Mouse (Mus musculus): ENCODE measurements around the gene Hck. TPM values are rescaled to one million over a fixed set of nuclear protein-coding genes. Genes with fewer than 3 reads are reported as not detected.

Hck gene
- polyA plus RNA-seq, 1 experiment from 2014 or later = 2.3 TPM

DNA sequence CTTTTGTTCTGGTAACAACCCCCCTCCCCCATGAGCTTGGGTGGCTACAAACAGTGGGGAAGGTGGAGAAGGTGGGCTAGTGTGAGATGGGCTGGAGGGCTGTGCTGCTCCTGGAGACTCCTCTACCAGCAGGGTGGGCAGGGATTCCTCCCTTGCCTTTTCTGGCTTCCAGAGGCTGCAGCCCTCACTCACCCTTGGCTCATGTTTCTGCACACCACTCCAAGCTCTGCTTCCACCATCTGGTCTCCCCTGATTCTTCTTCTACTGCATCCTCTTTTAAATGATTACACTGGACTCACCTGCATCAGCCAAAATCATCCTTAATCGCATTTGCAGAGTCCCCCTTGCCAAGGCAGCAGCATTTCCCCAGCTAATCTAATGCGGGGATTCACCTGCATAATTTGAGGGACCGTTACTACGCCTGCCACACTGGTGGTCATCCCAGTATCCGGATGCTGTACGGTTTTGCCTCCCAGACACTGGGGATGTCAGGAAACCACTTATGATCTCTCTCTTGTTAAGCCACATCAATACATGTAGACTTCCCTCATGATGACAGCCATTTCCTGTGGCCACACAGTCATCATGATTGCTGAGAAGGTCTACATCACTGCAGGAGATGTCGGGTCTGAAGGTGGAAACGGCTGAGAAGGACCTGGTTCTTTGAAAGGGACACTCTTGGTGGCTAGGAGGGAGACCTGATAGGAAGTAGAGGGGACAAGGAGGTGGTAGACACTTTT lies 43.8 kb downstream of the Hck start:
- Histone ChIP-seq H3K4me3 (replicated peaks; ENCODE audit: low read depth, low read length) (no peak overlapping the region), H3K27ac (replicated peaks; ENCODE audit: low read depth, low read length) (no peak overlapping the region), H3K4me2 (ENCODE audit: low read length) (no peak overlapping the region), H3K9ac (replicated peaks; ENCODE audit: low read length) (no peak overlapping the region), H3K27me3 (ENCODE audit: control insufficient read depth, insufficient read depth, low read length) (no peaks in the 10 kb centered on the region), H3K4me1 (ENCODE audit: control insufficient read depth, insufficient read depth, low read length) (no peaks in the 10 kb centered on the region), H3K9me3 (ENCODE audit: control insufficient read depth, low read length) (no peaks in the 10 kb centered on the region), H3K36me3 (ENCODE audit: control insufficient read depth, insufficient read depth, low read length) (no peaks in the 10 kb centered on the region)
- DNase-seq (no peak), ATAC-seq (ENCODE audit: low FRiP score, low TSS enrichment) (no peak)
- WGBS = 82% methylated on average over 8 of the region's 8 CpGs

DNA sequence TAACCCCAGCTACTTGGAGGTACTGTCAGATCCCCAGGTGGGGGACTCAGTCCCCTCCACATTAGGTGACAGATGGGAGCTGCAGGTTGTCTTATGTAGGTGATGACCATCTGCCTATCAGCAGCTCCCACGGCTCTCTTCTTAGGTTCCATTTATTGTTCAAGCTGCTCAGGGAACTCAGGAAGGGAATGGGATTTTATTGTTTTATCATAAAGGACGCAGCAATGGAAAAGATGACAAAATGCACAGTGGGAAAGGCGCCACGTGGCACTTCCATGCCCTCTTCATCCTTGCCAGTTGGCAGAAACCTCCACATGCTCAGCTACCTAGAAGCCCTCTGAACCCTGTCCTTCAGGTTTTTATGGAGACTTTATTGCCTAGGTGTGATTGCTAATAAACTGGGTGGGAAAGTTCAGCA lies 44.8 kb downstream of the Hck start:
- Histone ChIP-seq H3K36me3 (ENCODE audit: control insufficient read depth, insufficient read depth, low read length) (no peaks in the 10 kb centered on the region), H3K27me3 (ENCODE audit: control insufficient read depth, insufficient read depth, low read length) (no peaks in the 10 kb centered on the region), H3K4me1 (ENCODE audit: control insufficient read depth, insufficient read depth, low read length) (no peaks in the 10 kb centered on the region), H3K9me3 (ENCODE audit: control insufficient read depth, low read length) (no peaks in the 10 kb centered on the region), H3K4me2 (ENCODE audit: low read length) (no peak overlapping the region), H3K27ac (replicated peaks; ENCODE audit: low read depth, low read length) (no peak overlapping the region), H3K9ac (replicated peaks; ENCODE audit: low read length) (no peak overlapping the region), H3K4me3 (replicated peaks; ENCODE audit: low read depth, low read length) (no peak overlapping the region)
- WGBS = 78% methylated on average over 4 of the region's 4 CpGs
- no peak for ATAC-seq (ENCODE audit: low FRiP score, low TSS enrichment)
- DNase-seq = no peak

DNA sequence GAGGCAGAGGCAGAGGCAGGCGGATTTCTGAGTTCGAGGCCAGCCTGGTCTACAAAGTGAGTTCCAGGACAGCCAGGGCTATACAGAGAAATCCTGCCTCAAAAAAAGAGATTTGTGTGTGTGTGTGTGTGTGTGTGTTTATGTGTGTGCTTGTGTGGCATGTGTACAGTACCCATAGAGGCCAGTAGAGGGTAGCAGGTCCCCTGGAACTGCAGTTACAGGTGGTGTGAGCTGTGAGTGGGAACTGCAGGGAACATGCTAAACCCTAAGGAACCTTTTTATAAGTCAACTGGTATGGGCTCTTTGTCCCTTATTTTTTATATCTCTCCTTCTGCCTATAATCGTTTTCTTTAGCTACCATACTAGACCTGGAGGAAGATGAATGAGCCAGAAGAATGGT lies 49.0 kb downstream of the Hck start:
- Histone ChIP-seq H3K9me3 (ENCODE audit: control insufficient read depth, low read length) (no peaks in the 10 kb centered on the region), H3K4me3 (replicated peaks; ENCODE audit: low read depth, low read length) (no peak overlapping the region), H3K9ac (replicated peaks; ENCODE audit: low read length) (no peak overlapping the region), H3K4me1 (ENCODE audit: control insufficient read depth, insufficient read depth, low read length) (peaks cover 4% of the 10 kb centered on the region; the same call in 1 of the 2 replicates), H3K36me3 (ENCODE audit: control insufficient read depth, insufficient read depth, low read length) (no peaks in the 10 kb centered on the region), H3K27me3 (ENCODE audit: control insufficient read depth, insufficient read depth, low read length) (no peaks in the 10 kb centered on the region), H3K27ac (replicated peaks; ENCODE audit: low read depth, low read length) (no peak overlapping the region), H3K4me2 (ENCODE audit: low read length) (no peak overlapping the region)
- WGBS = 83% methylated on average over 2 of the region's 3 CpGs
- DNase-seq (no peak), ATAC-seq (ENCODE audit: low FRiP score, low TSS enrichment) (no peak)

DNA sequence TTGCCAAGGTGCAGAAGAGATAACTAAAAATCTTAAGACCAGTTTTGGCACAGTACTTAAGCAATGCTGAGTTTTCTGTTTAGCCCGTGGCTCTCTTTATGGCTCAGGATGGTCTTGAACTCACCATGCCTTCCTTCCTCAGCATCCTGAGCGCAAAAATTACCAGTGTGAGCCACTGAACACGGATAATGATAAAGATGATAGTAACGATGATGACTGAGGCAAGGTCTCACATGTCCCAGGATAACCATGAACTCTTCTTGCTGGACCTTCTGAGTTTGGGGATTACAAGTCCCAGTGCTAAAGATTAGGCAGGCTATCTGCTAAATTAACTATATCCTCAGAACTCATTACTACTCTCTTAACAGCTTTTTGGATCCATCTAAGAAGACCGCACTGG lies 51.9 kb downstream of the Hck start:
- H3K9me3 ChIP-seq (ENCODE audit: control insufficient read depth, low read length) = no peaks in the 10 kb centered on the region
- peaks cover 6% of the 10 kb centered on the region; the same call in 1 of the 2 replicates for H3K4me1 ChIP-seq (ENCODE audit: control insufficient read depth, insufficient read depth, low read length)
- H3K36me3 ChIP-seq (ENCODE audit: control insufficient read depth, insufficient read depth, low read length) = 0 out of 2 replicates have a peak, but pooled peaks cover 2% of the 10 kb centered on the region
- H3K4me2 ChIP-seq (ENCODE audit: low read length) = no peak overlapping the region
- H3K4me3 ChIP-seq (replicated peaks; ENCODE audit: low read depth, low read length) = no peak overlapping the region
- WGBS = 90% methylated on average over 5 of the region's 5 CpGs
- H3K9ac ChIP-seq (replicated peaks; ENCODE audit: low read length) = no peak overlapping the region
- H3K27ac ChIP-seq (replicated peaks; ENCODE audit: low read depth, low read length) = no peak overlapping the region
- DNase-seq = no peak
- H3K27me3 ChIP-seq (ENCODE audit: control insufficient read depth, insufficient read depth, low read length) = no peaks in the 10 kb centered on the region
- no peak for ATAC-seq (ENCODE audit: low FRiP score, low TSS enrichment)

DNA sequence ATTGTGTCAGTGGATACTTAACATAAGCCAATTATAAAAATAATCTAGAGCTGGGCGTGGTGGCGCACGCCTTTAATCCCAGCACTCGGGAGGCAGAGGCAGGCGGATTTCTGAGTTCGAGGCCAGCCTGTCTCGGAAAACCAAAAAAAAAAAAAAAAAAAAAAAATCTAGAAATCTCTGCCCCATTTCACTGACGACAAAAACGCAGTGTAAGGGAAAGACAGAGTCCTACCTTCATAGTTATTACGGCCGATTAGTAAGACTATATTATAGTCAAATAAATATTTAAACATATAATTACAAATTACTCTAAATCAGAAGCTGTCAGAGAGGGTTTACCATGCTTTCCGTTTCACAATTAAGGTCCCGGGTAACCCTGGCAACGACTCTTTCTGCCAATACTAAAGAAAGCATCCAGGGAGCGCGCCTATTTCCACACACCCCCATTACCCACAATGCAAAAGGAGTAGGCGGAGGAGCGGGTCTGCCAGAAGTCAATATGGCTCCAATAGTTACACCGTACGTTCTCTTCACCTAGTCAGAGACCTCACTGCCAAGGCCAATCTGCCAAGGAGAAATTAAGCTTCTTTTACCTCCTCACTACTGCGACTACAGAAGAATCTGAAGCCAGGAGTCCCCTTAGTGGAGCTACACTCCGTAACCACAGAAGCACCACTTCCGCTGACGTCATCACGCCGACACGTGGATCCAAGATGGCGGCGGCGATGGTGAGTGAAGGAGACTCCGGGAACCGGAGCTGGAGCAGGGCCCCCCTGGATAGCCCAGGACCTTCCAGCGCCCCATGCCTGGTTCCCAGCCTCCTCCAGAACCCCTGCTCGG lies 52.8 kb downstream of the Hck start, which contains the start of gene Tm9sf4:
TSS of gene Tm9sf4 (plus strand) at position 460 of the 840 bp plus-strand sequence.
- Histone ChIP-seq H3K4me1 (ENCODE audit: control insufficient read depth, insufficient read depth, low read length) (peaks cover 6% of the 10 kb centered on the region; the same call in 1 of the 2 replicates), H3K4me2 (ENCODE audit: low read length) (peak within 1 kb of the TSS; percentile 96), H3K4me3 (replicated peaks; ENCODE audit: low read depth, low read length) (peak within 1 kb of the TSS; percentile 74), H3K27me3 (ENCODE audit: control insufficient read depth, insufficient read depth, low read length) (no peaks in the 10 kb centered on the region), H3K36me3 (ENCODE audit: control insufficient read depth, insufficient read depth, low read length) (0 out of 2 replicates have a peak, but pooled peaks cover 3% of the 10 kb centered on the region), H3K9ac (replicated peaks; ENCODE audit: low read length) (peak within 1 kb of the TSS; percentile 87), H3K27ac (replicated peaks; ENCODE audit: low read depth, low read length) (peak within 1 kb of the TSS; percentile 90), H3K9me3 (ENCODE audit: control insufficient read depth, low read length) (no peaks in the 10 kb centered on the region)
- peak; percentile 94 for ATAC-seq (ENCODE audit: low FRiP score, low TSS enrichment)
- DNase-seq = peak; percentile 97
- 8% methylated on average over 34 of the region's 34 CpGs for WGBS

DNA sequence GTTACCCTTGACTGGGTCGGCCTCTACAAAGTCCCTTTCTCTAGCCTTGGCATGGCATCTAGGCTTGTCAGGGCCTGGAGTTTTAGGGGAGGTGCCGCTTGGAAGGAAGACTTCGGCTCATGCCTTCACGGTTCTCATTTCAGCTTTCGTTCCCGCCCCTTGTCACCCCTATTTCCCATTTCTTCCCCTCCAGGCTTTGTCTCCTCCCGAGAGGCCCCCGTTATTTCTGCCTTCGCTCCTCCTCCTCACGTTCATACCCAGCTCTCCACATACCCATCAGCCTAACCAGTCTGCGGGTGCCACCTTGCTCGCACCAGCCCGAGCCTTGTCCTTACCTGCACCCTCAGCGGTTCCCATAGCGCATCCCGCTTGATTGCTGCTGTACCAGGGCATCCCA lies 53.4 kb downstream of the Hck start:
- peak; percentile 25; the same call in 1 of the 2 replicates for ATAC-seq (ENCODE audit: low FRiP score, low TSS enrichment)
- H3K4me3 ChIP-seq (replicated peaks; ENCODE audit: low read depth, low read length) = peak overlapping the region; percentile 74
- peaks cover 6% of the 10 kb centered on the region; the same call in 1 of the 2 replicates for H3K4me1 ChIP-seq (ENCODE audit: control insufficient read depth, insufficient read depth, low read length)
- 0 out of 2 replicates have a peak, but pooled peaks cover 3% of the 10 kb centered on the region for H3K36me3 ChIP-seq (ENCODE audit: control insufficient read depth, insufficient read depth, low read length)
- peak overlapping the region; percentile 87 for H3K9ac ChIP-seq (replicated peaks; ENCODE audit: low read length)
- peak overlapping the region; percentile 90 for H3K27ac ChIP-seq (replicated peaks; ENCODE audit: low read depth, low read length)
- H3K9me3 ChIP-seq (ENCODE audit: control insufficient read depth, low read length) = no peaks in the 10 kb centered on the region
- WGBS = under 1% methylated on average over 16 of the region's 16 CpGs
- DNase-seq = no peak
- H3K27me3 ChIP-seq (ENCODE audit: control insufficient read depth, insufficient read depth, low read length) = no peaks in the 10 kb centered on the region
- H3K4me2 ChIP-seq (ENCODE audit: low read length) = peak overlapping the region; percentile 96

DNA sequence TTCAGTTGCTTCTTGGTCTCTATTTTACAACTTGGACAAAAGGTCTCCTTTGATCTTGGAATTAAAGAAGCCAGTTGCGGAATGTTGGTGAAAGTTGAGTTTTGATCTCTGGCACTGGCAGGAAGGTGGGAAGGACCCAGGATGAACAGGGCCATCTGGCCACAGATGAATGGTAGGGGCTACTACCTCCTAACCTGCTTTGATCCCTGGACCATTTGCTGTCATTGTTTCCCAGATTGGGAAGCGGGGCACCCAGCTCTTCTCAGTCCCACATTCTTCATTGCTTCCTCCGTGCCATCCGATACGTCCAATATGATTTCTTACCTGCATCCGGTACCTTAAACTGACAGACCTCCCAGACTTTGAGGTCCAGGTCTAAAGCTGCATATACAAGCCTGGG lies 58.9 kb downstream of the Hck start:
- Histone ChIP-seq H3K27me3 (ENCODE audit: control insufficient read depth, insufficient read depth, low read length) (no peaks in the 10 kb centered on the region), H3K4me2 (ENCODE audit: low read length) (no peak overlapping the region), H3K9me3 (ENCODE audit: control insufficient read depth, low read length) (no peaks in the 10 kb centered on the region), H3K4me3 (replicated peaks; ENCODE audit: low read depth, low read length) (no peak overlapping the region), H3K27ac (replicated peaks; ENCODE audit: low read depth, low read length) (no peak overlapping the region), H3K4me1 (ENCODE audit: control insufficient read depth, insufficient read depth, low read length) (peaks cover 6% of the 10 kb centered on the region; the same call in 1 of the 2 replicates), H3K9ac (replicated peaks; ENCODE audit: low read length) (no peak overlapping the region), H3K36me3 (ENCODE audit: control insufficient read depth, insufficient read depth, low read length) (0 out of 2 replicates have a peak, but pooled peaks cover 3% of the 10 kb centered on the region)
- WGBS = 34% methylated on average over 6 of the region's 6 CpGs
- DNase-seq (no peak), ATAC-seq (ENCODE audit: low FRiP score, low TSS enrichment) (no peak)

DNA sequence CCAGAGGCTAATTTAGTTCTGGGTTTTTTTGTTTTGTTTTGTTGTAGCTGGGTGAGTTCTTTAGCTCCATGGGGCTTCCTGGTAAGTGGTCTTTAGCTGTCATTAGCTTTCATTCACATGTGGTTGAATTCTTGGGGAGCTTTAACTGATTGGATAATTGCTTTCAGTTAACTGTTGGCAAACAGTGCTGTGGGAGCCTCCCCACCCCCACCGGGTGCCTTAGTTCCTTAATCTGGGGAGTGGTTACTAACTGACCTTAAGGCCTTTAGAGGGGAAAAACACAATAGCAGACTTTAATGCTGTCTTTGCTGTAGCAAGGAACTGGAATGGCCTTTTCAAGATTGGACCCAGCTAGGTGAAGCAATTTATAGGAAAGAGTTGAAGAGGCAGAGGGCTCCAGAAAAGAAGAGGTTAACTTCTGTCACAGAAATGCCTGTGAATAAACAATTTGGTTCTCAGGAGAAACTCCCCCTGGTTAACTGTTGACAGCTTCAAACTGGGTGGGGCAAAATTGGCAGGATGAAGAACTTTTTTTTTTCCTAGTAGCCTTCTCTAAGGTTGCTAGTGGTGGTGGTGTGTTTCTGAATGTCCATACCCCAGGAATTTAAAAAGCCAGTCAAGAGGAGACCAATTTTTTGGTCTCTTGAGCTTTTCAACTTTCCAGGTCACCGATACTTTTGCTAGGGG lies 60.0 kb downstream of the Hck start:
- DNase-seq (no peak), ATAC-seq (ENCODE audit: low FRiP score, low TSS enrichment) (no peak)
- Histone ChIP-seq H3K4me1 (ENCODE audit: control insufficient read depth, insufficient read depth, low read length) (peaks cover 3% of the 10 kb centered on the region; the same call in 1 of the 2 replicates), H3K9ac (replicated peaks; ENCODE audit: low read length) (no peak overlapping the region), H3K9me3 (ENCODE audit: control insufficient read depth, low read length) (no peaks in the 10 kb centered on the region), H3K27ac (replicated peaks; ENCODE audit: low read depth, low read length) (no peak overlapping the region), H3K4me2 (ENCODE audit: low read length) (no peak overlapping the region), H3K36me3 (ENCODE audit: control insufficient read depth, insufficient read depth, low read length) (0 out of 2 replicates have a peak, but pooled peaks cover 3% of the 10 kb centered on the region), H3K4me3 (replicated peaks; ENCODE audit: low read depth, low read length) (no peak overlapping the region), H3K27me3 (ENCODE audit: control insufficient read depth, insufficient read depth, low read length) (no peaks in the 10 kb centered on the region)
- 4% methylated on average over 2 of the region's 2 CpGs for WGBS
